Mouse (Mus musculus) kidney, postnatal 25 days (tissue): ENCODE results near the gene Npb.
"Not testable (repeated sequence)": the region's sequence is repeated elsewhere in the genome, so short reads cannot be mapped to it uniquely, and the experiment has no call there.

Source experiments
- DNase-seq, 2 experiments: peaks; one replicate each; pipeline ENCODE4 v3.0.0; 2021; ENCODE audit warnings: mixed read lengths in 2 of 2

The Npb gene

DNA sequence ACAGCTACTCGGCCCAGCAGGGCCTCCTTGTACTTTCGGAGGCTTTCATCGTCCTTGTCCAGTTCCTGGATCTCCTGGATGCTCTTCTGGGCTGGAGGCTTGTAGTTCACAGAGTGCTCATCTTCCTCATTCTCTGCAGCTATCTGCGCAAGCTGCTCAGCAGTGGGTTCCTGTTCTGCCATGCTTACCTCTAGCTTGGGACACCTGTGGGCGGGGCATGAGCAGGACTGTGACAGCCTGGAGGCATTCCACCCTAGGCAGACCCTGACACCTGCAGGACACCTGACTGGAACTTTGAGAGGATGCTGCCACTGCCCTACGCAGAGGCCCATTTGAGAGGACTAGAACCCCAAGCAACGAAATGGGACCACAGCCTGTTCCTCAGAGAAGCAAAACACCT, 28.1 kb upstream of the Npb start:
- peak; percentile 37 to 74 for DNase-seq

- DNase-seq = peak; percentile 36 to 53
Observed at GRCm38 (mm10) chr11:120580871-120581331, 27.4 kb upstream of the Npb start.

DNA sequence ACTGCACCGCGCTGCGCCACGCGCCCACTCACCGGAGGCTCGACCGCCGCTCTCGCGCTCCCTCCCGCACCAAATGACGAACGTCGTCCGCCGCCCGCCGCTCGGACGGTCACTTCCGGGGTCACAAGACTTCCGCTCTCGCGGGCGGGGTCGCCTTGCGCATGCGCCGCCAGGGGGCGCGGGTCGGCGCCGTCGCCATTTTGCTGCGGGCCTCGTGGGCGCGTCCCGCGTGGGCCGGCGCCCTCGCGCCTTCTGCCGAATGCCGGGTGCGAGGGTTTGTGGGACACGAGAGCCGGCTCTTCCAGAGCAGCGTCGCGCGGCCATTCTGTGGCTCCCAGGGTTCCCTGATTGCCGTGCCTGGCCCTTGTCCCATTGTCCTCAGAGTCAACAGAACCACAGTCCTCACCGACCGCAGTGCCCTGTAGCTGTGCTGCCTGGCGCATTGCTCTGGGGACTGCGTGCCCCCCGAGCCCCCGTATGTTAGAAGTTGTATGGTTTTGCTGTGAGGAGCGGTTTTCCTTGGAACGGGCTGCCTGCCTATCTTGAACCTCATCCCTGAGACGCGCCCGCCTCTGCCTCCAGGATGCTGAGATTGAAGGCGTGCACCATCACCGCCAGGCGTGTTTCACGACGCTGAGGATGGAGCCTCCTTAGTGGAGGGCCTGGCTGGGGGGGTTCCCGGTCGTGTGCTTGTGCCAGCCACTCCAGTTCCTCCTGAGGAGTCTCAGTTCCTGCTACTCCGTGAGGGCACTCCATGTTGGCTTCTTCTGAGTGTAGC, 26.6 kb upstream of the Npb start, which contains the start of gene Arhgdia:
Arhgdia (minus strand) TSS at position 135 of the 778 bp plus-strand sequence.
- DNase-seq = peak; percentile 86 to 94

GRCm38 (mm10) chr11:120582268-120582981, 25.9 kb upstream of the Npb start:
- DNase-seq = peak in 1 of 2 experiments; percentile 69

- not testable (repeated sequence) for DNase-seq
Observed at GRCm38 (mm10) chr11:120582982-120583293, 25.3 kb upstream of the Npb start.

DNA sequence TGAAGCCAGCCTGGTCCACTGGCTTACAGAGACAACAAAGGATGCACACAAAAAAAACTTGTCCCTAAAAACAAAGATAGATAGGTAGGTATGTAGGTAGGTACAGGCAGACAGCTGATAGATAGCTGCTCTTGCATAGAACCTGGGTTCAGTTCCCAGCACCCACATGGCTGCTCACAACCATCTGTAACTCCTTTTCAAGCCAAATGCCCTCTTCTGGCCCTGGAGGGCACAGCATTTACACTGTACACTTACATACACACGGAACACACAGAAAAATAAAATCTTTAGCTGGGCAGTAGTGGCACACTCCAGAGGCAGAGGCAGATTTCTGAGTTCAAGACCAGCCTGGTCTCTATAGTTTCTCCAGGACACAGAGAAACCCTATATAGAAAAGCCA, 24.3 kb upstream of the Npb start:
- no peak for DNase-seq

DNA sequence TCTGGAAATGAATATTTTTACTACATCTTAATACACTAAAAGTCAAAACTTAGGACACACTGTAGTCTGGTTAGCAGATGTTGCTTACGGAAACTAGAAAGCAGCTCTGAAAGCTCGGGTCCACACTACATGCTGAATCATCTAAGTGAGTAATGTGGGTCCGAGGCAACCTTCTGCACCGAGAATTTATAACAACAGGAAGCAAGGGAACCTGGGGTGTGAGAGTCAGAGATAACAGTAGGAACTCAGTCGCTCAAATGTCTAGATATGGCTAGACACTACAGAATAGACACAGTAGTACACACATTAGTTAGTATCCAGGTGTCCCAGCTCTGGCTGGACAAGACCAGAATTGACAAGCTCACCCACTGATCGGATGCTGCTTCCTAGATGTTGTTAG, 19.7 kb upstream of the Npb start:
- no peak for DNase-seq

DNA sequence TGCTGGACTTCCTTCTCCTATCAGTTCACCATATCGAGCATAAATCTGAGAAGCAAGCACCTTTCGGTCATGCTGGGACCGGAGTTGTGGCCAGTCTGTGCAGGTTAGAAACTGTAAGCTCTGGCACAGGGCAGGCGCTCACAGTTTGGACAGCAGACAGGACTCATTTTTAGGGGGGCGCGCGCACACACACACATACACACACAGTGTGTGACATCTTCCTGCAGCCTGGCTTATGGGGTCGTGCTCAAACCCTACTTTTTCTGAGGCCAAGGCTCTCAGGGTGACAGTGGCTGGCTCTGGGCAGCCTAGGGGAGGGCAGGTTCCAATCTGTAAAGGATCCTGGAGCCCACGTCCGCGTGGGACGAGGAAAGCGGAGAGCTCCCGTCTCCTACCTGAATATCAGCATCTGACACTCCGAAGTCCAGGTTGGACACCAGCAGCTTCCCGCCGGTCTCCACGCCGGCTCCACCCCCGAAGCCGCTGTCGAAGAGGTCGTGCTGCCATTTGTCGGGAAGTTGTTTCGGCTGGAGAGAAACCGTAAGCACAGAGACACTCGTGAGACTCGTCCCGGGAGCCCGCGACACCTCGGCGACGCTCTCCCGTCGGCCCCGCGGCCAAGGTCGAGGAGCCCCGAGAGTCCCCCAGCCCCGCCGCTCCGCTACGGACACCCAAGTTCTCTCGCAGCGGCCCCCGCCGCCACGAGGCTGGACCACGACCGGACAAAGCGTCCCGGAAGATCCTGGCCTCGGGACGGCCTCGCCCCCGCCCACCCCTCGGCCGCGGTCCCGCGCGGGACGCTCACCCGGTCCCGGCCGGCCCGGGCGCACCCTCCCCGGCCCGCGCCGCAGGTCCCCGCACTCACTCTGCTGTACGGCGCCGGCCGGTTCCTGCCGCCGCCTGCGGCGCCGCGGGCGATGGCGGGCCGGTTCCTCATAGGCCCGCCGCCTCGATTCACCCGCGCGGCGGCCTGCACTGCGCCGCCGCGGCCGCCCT, 10.7 kb upstream of the Npb start:
- peak in 1 of 2 experiments; percentile 66 for DNase-seq

- peak; percentile 92 to 97 for DNase-seq
Observed at GRCm38 (mm10) chr11:120598283-120598989, 9.8 kb upstream of the Npb start, which contains the start of the genes Alyref and Anapc11. Gene Alyref (minus strand): TSS chr11:120598365. Gene Anapc11 (plus strand): TSS chr11:120598421.

DNA sequence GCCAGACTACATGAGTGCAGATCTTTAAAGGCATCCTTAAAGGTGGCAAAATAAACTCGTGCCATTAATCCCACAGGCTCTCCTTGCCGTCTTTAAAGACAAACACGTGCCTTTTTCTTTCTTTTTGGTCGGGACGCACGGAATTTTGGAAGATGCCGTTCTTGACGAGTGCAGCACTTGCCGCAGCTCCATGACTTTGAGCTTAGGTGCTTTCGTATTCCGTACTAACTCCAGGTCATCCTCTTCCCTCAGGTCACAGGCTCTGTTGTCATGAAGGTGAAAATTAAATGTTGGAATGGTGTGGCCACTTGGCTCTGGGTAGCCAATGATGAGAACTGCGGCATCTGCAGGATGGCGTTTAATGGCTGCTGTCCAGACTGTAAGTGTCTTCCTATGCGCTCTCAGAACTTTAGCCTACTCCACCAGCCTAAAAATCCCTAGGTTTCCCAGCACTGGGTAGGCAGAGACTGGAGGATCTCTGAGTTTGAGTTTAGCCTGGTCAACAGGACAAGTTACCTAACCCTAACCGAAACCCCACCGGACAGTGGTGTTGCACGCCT, 9.2 kb upstream of the Npb start:
- no peak for DNase-seq

DNA sequence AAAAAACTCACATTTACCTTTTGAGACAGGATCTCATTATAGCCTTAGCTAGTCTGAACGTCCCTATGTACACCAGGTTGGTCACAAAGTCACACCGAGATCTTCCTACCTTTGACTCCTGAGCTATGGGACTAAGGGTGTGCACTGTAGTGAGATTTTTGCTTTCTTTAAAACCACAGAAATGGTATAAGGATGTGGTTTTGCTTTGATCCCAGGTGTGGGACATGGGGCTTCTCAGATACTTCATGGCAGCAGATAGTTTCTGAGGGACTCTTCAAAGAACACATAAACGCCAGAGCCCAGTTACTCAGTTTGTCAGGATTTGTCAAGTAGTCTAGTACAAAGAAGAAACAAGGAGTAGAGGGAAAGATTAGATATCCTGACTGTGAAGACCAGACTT, 7.6 kb upstream of the Npb start:
- DNase-seq = no peak

DNA sequence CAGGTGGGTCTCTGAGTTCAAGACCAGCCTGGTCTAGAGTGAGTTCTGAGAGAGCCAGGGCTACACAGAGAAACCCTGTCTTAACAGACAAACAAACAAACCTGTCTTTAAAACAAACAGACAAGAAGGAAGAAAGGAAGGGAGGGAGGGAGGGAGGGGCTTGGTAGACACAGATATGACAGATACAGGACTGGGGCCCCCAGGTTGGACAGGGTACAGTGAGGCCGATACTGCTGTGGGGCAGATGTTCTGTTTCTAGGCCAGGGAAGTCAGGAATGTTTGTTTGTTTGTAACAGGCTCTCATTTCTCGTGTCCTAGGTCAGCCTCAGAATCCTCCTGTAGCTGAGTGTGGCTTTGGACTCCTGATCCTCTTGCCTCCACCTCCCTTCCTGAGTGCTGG, 4.7 kb upstream of the Npb start:
- no peak for DNase-seq

DNA sequence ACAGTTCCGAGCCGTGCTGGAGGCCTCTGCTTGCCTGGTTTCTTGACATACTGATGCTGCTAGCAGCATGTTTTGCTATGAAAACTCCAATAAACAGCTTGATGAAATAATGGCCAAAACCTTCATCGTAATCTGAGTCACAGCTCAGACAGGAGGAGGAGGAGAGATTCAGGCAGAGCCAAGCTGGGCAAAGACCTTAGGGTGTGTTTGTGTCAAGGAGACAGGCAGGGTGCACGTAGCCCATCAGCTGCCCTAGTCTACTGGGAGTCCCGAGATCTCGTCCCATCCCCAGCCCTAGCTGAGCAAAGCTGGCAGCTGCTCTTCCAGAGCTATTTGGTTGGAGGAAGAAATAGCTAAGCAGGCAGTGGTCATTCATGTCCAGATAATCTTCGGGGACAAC, 2.6 kb upstream of the Npb start:
- DNase-seq = no peak

DNA sequence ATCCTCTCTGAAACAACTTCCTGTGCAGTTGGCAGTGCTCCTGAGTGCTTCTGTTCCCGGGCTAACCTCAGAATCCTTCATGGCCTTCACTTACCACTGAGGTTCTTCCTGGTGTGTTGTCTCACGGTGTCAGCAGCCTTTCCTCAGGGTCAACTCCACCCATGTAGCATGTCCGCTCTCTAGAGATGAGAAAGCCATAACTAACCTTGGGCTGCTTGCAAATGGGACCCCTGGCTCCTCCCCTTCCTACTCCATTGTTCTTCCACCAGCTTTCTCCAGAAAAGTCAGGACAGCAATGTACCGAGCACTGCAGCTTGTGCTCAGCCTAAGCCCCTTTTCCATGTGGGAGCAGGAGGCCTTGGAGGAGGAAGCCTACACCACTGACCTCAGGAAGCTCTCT, 1.5 kb upstream of the Npb start:
- DNase-seq = no peak

DNA sequence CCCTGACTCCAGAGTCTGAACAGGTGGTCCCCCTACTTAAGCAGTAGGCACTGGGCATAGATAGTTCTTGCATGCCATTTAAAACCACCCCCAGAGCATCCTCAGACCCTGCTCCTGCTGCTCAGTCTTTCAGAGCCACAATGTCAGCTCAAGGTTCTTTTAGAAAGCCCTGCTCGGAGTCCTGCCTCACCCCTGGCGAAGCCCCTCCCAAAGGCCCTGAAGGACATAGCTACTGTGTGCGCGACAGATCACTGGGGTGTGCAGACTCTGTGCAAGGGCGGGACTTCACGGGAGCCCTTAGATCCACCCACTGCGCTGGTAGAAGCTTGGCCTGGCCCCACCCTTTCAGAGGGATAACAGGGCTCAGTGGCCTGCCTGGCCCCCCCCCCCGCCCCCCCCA, 973 bp downstream of the Npb start:
- peak; percentile 60 to 86 for DNase-seq

GRCm38 (mm10) chr11:120610477-120611046, 2.3 kb downstream of the Npb start:
- DNase-seq = no peak

- DNase-seq = peak; percentile 80 to 81
Observed at GRCm38 (mm10) chr11:120612763-120613162, 4.5 kb downstream of the Npb start.

GRCm38 (mm10) chr11:120613481-120613972, 5.2 kb downstream of the Npb start:
- DNase-seq = no peak

DNA sequence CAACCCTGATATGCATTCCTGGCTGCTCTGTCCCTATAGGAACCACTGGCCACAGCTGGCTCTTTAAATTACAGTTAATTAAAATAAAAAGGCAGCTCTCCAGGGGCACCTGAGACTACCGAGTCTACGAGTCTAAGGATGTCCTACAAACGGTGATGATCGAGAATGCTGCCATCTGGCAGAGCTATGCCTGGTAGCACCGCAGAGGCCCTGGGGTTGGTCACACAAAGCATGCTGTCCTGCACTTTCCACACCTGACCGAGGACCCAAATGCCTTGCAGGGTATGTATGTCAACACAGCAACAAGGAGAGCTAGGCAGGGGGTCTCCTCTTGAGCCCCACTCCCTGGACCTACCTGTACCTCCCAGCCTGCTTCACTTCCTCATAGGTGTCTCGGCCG, 5.7 kb downstream of the Npb start:
- no peak for DNase-seq

DNA sequence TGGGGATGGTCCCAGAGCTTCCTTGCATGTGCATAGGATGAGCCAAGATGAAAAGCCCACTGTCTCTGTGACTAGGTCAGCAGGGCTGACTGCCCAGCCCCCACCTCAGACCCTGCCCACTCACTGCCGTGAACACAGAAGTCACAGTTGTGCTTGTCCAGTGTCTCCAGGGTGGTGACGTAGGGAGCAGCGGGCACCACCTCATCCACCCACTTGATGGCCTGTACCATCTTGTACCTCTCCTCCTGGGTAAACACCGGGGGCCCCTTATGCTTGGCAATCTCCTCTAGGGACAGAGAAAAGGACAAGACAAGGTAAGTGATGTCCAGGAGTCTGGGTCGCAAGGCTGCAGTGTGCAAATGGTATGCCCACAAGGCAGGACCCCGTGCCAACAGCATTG, 6.9 kb downstream of the Npb start:
- no peak for DNase-seq

DNA sequence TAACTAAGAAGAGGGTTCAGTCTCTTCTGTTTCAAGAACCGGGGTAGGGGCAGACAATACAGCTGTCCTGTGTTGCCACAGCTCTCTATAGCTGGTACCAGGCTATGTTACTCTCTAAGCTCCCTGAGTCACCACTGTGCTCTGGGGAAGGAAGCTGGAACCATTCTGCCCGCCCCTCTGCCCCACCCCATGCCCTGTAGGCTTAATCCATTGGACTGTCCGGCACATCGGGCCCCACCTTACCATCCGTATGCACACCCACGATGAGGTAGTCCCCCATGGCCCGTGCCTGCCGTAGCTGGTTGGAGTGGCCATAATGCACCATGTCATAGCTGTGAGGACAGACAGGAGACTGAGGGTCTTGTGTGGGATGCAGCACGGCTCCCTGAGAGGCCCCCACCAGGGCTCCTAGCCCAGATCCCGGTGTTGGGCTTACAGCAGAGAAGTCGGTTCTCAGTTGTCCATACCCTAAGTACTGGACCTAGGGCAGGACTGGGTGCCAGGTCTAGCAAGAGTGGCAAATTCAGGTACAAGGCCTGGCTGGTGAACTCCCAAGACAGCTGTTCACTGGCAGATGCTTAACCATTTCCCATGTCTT, 7.4 kb downstream of the Npb start:
- no peak for DNase-seq
